Mouse (Mus musculus) neural tube, embryonic 11.5 days (tissue): ENCODE data around the gene Dlx6. TPM values are rescaled to one million over a fixed set of nuclear protein-coding genes. Genes with fewer than 3 reads are reported as not detected.

Source experiments
- ATAC-seq: fragments of 200-750 bp; cut with Nextera tagmentation; 2 replicates; pipeline ENCODE4 v1.8.0; 2017; ENCODE audit warnings: moderate number of reproducible peaks, mild to moderate bottlenecking, moderate TSS enrichment, moderate library complexity; ENCODE audit not compliant: insufficient read depth, low FRiP score, low TSS enrichment
- DNase-seq: peaks from one replicate; pipeline ENCODE4 v3.0.0-alpha.2; 2015; ENCODE audit warnings: low spot score
- H3K27ac ChIP-seq: fragments of 300-500 bp; sonication (generic); 2 replicates; pipeline ENCODE4 v1.5.1; 2014; ENCODE audit warnings: low read depth, mild to moderate bottlenecking, low read length
- H3K27me3 ChIP-seq: fragments of 300-500 bp; sonication (generic); 2 replicates; pipeline ENCODE4 v1.6.1; 2014; ENCODE audit warnings: mild to moderate bottlenecking, low read length, mixed read lengths; ENCODE audit not compliant: control insufficient read depth, insufficient read depth
- H3K36me3 ChIP-seq: fragments of 300-500 bp; sonication (generic); 2 replicates; pipeline ENCODE4 v1.6.1; 2014; ENCODE audit warnings: mild to moderate bottlenecking, low read length, moderate library complexity, mixed read lengths; ENCODE audit not compliant: control insufficient read depth, insufficient read depth
- H3K4me1 ChIP-seq: fragments of 300-500 bp; sonication (generic); 2 replicates; pipeline ENCODE4 v1.6.1; 2014; ENCODE audit warnings: low read length, mixed read lengths; ENCODE audit not compliant: control insufficient read depth, insufficient read depth
- H3K4me2 ChIP-seq: fragments of 300-500 bp; sonication (generic); 2 replicates; pipeline ENCODE4 v1.6.1; 2014; ENCODE audit warnings: low read depth, mild to moderate bottlenecking, moderate library complexity
- H3K4me3 ChIP-seq: fragments of 300-500 bp; sonication (generic); 2 replicates; pipeline ENCODE4 v1.5.1; 2014; ENCODE audit warnings: low read depth, low read length
- H3K9ac ChIP-seq: fragments of 300-500 bp; sonication (generic); 2 replicates; pipeline ENCODE4 v1.6.1; 2014; ENCODE audit warnings: mild to moderate bottlenecking, low read length
- H3K9me3 ChIP-seq: fragments of 300-500 bp; sonication (generic); 2 replicates; pipeline ENCODE4 v1.6.1; 2016; ENCODE audit warnings: low read length; ENCODE audit not compliant: control insufficient read depth
- WGBS: fragments of 180-500 bp; shearing (Covaris S2); extraction: QIAGEN DNeasy Blood & Tissue Kit; methylation state at CpG from one replicate; pipeline ENCODE4 v1.1.7; 2014; 5-methylcytosine and 5-hydroxymethylcytosine counted together
- polyA plus RNA-seq: library from polyadenylated mRNA; unstranded; fragments of >200 nt; fragmentation: Nextera tagmentation; extraction: Ambion mirVana; gene quantifications from 2 replicates; pipeline ENCODE4 v1.2.1, GENCODE M21; 2014

The Dlx6 gene
- polyA plus RNA-seq, 1 experiment from 2014 or later: not detected

- Histone ChIP-seq H3K27ac (no peak overlapping the region), H3K4me1 (peaks cover 19% of the 10 kb centered on the region), H3K9ac (no peak overlapping the region), H3K27me3 (peaks cover 95% of the 10 kb centered on the region), H3K36me3 (no peaks in the 10 kb centered on the region), H3K9me3 (no peaks in the 10 kb centered on the region), H3K4me3 (peak overlapping the region; percentile 37), H3K4me2 (peak overlapping the region; percentile 70)
- peak; percentile 88 for ATAC-seq
- DNase-seq: peak; percentile 89
- WGBS: 0% methylated on average over 23 of the region's 23 CpGs
These were observed 523 bp upstream of the Dlx6 start for GRCm38 (mm10) chr6:6862611-6863010.

GRCm38 (mm10) chr6:6863955-6864354, 821 bp downstream of the Dlx6 start:
- Histone ChIP-seq H3K4me1 (peaks cover 19% of the 10 kb centered on the region), H3K9ac (no peak overlapping the region), H3K9me3 (no peaks in the 10 kb centered on the region), H3K27ac (no peak overlapping the region), H3K27me3 (peaks cover 89% of the 10 kb centered on the region), H3K4me2 (peak overlapping the region; percentile 70), H3K4me3 (peak overlapping the region; percentile 37), H3K36me3 (no peaks in the 10 kb centered on the region)
- under 1% methylated on average over 9 of the region's 21 CpGs for WGBS
- ATAC-seq (no peak; the same call in 1 of the 2 replicates), DNase-seq (peak; percentile 41)

- no peaks in the 10 kb centered on the region for H3K36me3 ChIP-seq
- ATAC-seq: no peak
- under 1% methylated on average over 36 of the region's 36 CpGs for WGBS
- H3K4me3 ChIP-seq: no peak overlapping the region
- H3K27ac ChIP-seq: no peak overlapping the region
- DNase-seq: peak; percentile 61
- H3K4me1 ChIP-seq: peaks cover 19% of the 10 kb centered on the region
- H3K9me3 ChIP-seq: no peaks in the 10 kb centered on the region
- H3K27me3 ChIP-seq: peaks cover 89% of the 10 kb centered on the region
- H3K9ac ChIP-seq: no peak overlapping the region
- H3K4me2 ChIP-seq: no peak overlapping the region
These were observed 1.6 kb downstream of the Dlx6 start for GRCm38 (mm10) chr6:6864441-6865440.

GRCm38 (mm10) chr6:6867031-6867430, 3.9 kb downstream of the Dlx6 start:
- WGBS: 2% methylated on average over 9 of the region's 9 CpGs
- Histone ChIP-seq H3K9me3 (no peaks in the 10 kb centered on the region), H3K4me1 (peaks cover 16% of the 10 kb centered on the region), H3K4me2 (no peak overlapping the region), H3K9ac (no peak overlapping the region), H3K27me3 (peaks cover 91% of the 10 kb centered on the region), H3K27ac (no peak overlapping the region), H3K4me3 (no peak overlapping the region), H3K36me3 (no peaks in the 10 kb centered on the region)
- no peak for ATAC-seq
- DNase-seq: peak; percentile 12

- H3K9me3 ChIP-seq: no peaks in the 10 kb centered on the region
- DNase-seq (no peak), ATAC-seq (no peak)
- H3K9ac ChIP-seq: no peak overlapping the region
- H3K4me2 ChIP-seq: no peak overlapping the region
- WGBS: 3% methylated on average over 13 of the region's 13 CpGs
- peaks cover 2% of the 10 kb centered on the region; the same call in 1 of the 2 replicates for H3K4me1 ChIP-seq
- H3K27ac ChIP-seq: no peak overlapping the region
- no peak overlapping the region for H3K4me3 ChIP-seq
- no peaks in the 10 kb centered on the region for H3K36me3 ChIP-seq
- H3K27me3 ChIP-seq: peaks cover 91% of the 10 kb centered on the region
These were observed 6.0 kb downstream of the Dlx6 start for GRCm38 (mm10) chr6:6869041-6869685.

- no peaks in the 10 kb centered on the region for H3K36me3 ChIP-seq
- no peaks in the 10 kb centered on the region for H3K9me3 ChIP-seq
- peak; percentile 23 for DNase-seq
- H3K27me3 ChIP-seq: peaks cover 91% of the 10 kb centered on the region
- H3K4me2 ChIP-seq: no peak overlapping the region
- no peak overlapping the region for H3K27ac ChIP-seq
- no peaks in the 10 kb centered on the region for H3K4me1 ChIP-seq
- 0% methylated on average over 11 of the region's 11 CpGs for WGBS
- H3K9ac ChIP-seq: no peak overlapping the region
- no peak overlapping the region for H3K4me3 ChIP-seq
- ATAC-seq: no peak
These were observed 7.0 kb downstream of the Dlx6 start for GRCm38 (mm10) chr6:6869961-6870800.

- ATAC-seq: no peak
- H3K4me1 ChIP-seq: no peaks in the 10 kb centered on the region
These were observed 7.8 kb downstream of the Dlx6 start for GRCm38 (mm10) chr6:6870876-6871420.

GRCm38 (mm10) chr6:6871692-6872091, 8.6 kb downstream of the Dlx6 start:
- Histone ChIP-seq H3K36me3 (no peaks in the 10 kb centered on the region), H3K27me3 (peaks cover 91% of the 10 kb centered on the region), H3K9me3 (no peaks in the 10 kb centered on the region), H3K4me3 (no peak overlapping the region), H3K4me2 (no peak overlapping the region), H3K27ac (no peak overlapping the region), H3K9ac (no peak overlapping the region), H3K4me1 (no peaks in the 10 kb centered on the region)
- ATAC-seq: no peak
- DNase-seq: no peak
- 2% methylated on average over 5 of the region's 5 CpGs for WGBS

More at GRCm38 (mm10) chr6:6870876-6871420, 7.8 kb downstream of the Dlx6 start:
- no peaks in the 10 kb centered on the region for H3K9me3 ChIP-seq
- peaks cover 91% of the 10 kb centered on the region for H3K27me3 ChIP-seq
- under 1% methylated on average over 7 of the region's 7 CpGs for WGBS
- H3K4me2 ChIP-seq: no peak overlapping the region
- H3K36me3 ChIP-seq: no peaks in the 10 kb centered on the region
- H3K4me3 ChIP-seq: no peak overlapping the region
- H3K9ac ChIP-seq: no peak overlapping the region
- peak; percentile 18 for DNase-seq
- no peak overlapping the region for H3K27ac ChIP-seq
